Mouse (Mus musculus) myocyte (in vitro differentiated cells): ENCODE measurements around the gene Speer4d.
"Not testable (repeated sequence)": the region's sequence is repeated elsewhere in the genome, so short reads cannot be mapped to it uniquely, and the experiment has no call there.

Experiments
- POLR2A ChIP-seq: IDR thresholded peaks from one replicate; pipeline ENCODE4 v1.6.1; 2011; ENCODE audit warnings: low read depth, mild to moderate bottlenecking, control low read depth, moderate library complexity; ENCODE audit not compliant: insufficient read length
- TCF12 ChIP-seq: IDR thresholded peaks from one replicate; pipeline ENCODE4 v1.6.1; 2011; ENCODE audit warnings: mild to moderate bottlenecking, control low read depth; ENCODE audit not compliant: poor library complexity, insufficient read depth, severe bottlenecking

- TF ChIP-seq TCF12, POLR2A: not testable (repeated sequence)
These were observed 27.3 kb upstream of the Speer4d start for GRCm38 (mm10) chr5:15591577-15591976.
